Mouse (Mus musculus): ENCODE results near the gene Fmo4. TPM values are rescaled to one million over a fixed set of nuclear protein-coding genes. Genes with fewer than 3 reads are reported as not detected.

Gene Fmo4
- total RNA-seq (2014; rRNA removed) (14.4 and 16.2 TPM in 2 replicates), polyA plus RNA-seq (2012; rRNA removed) (7.7 and 8.1 TPM in 2 replicates)

- Histone ChIP-seq H3K27me3 (ENCODE audit: control insufficient read depth, insufficient read depth, low read length) (no peaks in the 10 kb centered on the region), H3K27ac (replicated peaks; ENCODE audit: insufficient read depth, low read depth, low read length) (peak within 1 kb of the TSS; percentile 53), H3K4me3 (ENCODE audit: insufficient read depth, low read depth, low read length) (peak within 1 kb of the TSS; percentile 74), H3K9ac (ENCODE audit: low read depth, low read length) (peak within 1 kb of the TSS; percentile 75), H3K36me3 (ENCODE audit: control insufficient read depth, insufficient read depth, low read length) (peaks cover 6% of the 10 kb centered on the region; the same call in 1 of the 2 replicates), H3K4me1 (ENCODE audit: control insufficient read depth, insufficient read depth, low read length) (peaks cover 11% of the 10 kb centered on the region; the same call in 1 of the 2 replicates), H3K79me2 (ENCODE audit: control insufficient read depth, insufficient read depth, low read length) (no peaks in the 10 kb centered on the region)
- 12% methylated on average over 8 of the region's 8 CpGs for WGBS
- peak; percentile 36 for TF ChIP-seq CTCF (IDR thresholded peaks at IDR 0.05; ENCODE audit: low read depth, low read length)
- TF ChIP-seq POLR2A (IDR thresholded peaks at IDR 0.05; ENCODE audit: extremely low read depth, insufficient read depth, low read length), result no peak
- peak; percentile 77 for DNase-seq (ENCODE audit: extremely low read depth, low read depth, low spot score)
These were observed at the start of gene Fmo4 for GRCm38 (mm10) chr1:162813836-162814156. TSS of gene Fmo4 (minus strand) at chr1:162813972.

GRCm38 (mm10) chr1:162862328-162862727, 48.6 kb upstream of the Fmo4 start:
- peak; percentile 48 for DNase-seq (ENCODE audit: extremely low read depth, low read depth, low spot score)
- Histone ChIP-seq H3K79me2 (ENCODE audit: control insufficient read depth, insufficient read depth, low read length) (peaks cover 3% of the 10 kb centered on the region; the same call in 1 of the 2 replicates), H3K27me3 (ENCODE audit: control insufficient read depth, insufficient read depth, low read length) (no peaks in the 10 kb centered on the region), H3K4me1 (ENCODE audit: control insufficient read depth, insufficient read depth, low read length) (peaks cover 40% of the 10 kb centered on the region), H3K27ac (replicated peaks; ENCODE audit: insufficient read depth, low read depth, low read length) (peak overlapping the region; percentile 80), H3K36me3 (ENCODE audit: control insufficient read depth, insufficient read depth, low read length) (peaks cover 4% of the 10 kb centered on the region; the same call in 1 of the 2 replicates), H3K9ac (ENCODE audit: low read depth, low read length) (peak overlapping the region; percentile 42), H3K4me3 (ENCODE audit: insufficient read depth, low read depth, low read length) (no peak overlapping the region; the same call in 1 of the 2 replicates)
- WGBS, result 19% methylated on average over 1 of the region's 1 CpGs
- TF ChIP-seq CTCF (IDR thresholded peaks at IDR 0.05; ENCODE audit: low read depth, low read length) (no peak), POLR2A (IDR thresholded peaks at IDR 0.05; ENCODE audit: extremely low read depth, insufficient read depth, low read length) (no peak)

- Histone ChIP-seq H3K27ac (replicated peaks; ENCODE audit: insufficient read depth, low read depth, low read length) (peak overlapping the region; percentile 54), H3K79me2 (ENCODE audit: control insufficient read depth, insufficient read depth, low read length) (peaks cover 3% of the 10 kb centered on the region; the same call in 1 of the 2 replicates), H3K4me1 (ENCODE audit: control insufficient read depth, insufficient read depth, low read length) (peaks cover 40% of the 10 kb centered on the region), H3K4me3 (ENCODE audit: insufficient read depth, low read depth, low read length) (no peak overlapping the region), H3K27me3 (ENCODE audit: control insufficient read depth, insufficient read depth, low read length) (no peaks in the 10 kb centered on the region), H3K36me3 (ENCODE audit: control insufficient read depth, insufficient read depth, low read length) (peaks cover 11% of the 10 kb centered on the region; the same call in 1 of the 2 replicates), H3K9ac (ENCODE audit: low read depth, low read length) (peak overlapping the region; percentile 15; the same call in 1 of the 2 replicates)
- WGBS, result 23% methylated on average over 9 of the region's 9 CpGs
- DNase-seq (ENCODE audit: extremely low read depth, low read depth, low spot score), result peak; percentile 90
- TF ChIP-seq POLR2A (IDR thresholded peaks at IDR 0.05; ENCODE audit: extremely low read depth, insufficient read depth, low read length) (no peak), CTCF (IDR thresholded peaks at IDR 0.05; ENCODE audit: low read depth, low read length) (no peak)
These were observed 46.3 kb upstream of the Fmo4 start for GRCm38 (mm10) chr1:162859996-162860605.

- WGBS, result 25% methylated on average over 10 of the region's 10 CpGs
- TF ChIP-seq CTCF (IDR thresholded peaks at IDR 0.05; ENCODE audit: low read depth, low read length) (no peak), POLR2A (IDR thresholded peaks at IDR 0.05; ENCODE audit: extremely low read depth, insufficient read depth, low read length) (no peak)
- DNase-seq (ENCODE audit: extremely low read depth, low read depth, low spot score), result no peak
- Histone ChIP-seq H3K4me3 (ENCODE audit: insufficient read depth, low read depth, low read length) (no peak overlapping the region), H3K9ac (ENCODE audit: low read depth, low read length) (peak overlapping the region; percentile 39; the same call in 1 of the 2 replicates), H3K27ac (replicated peaks; ENCODE audit: insufficient read depth, low read depth, low read length) (peak overlapping the region; percentile 23), H3K27me3 (ENCODE audit: control insufficient read depth, insufficient read depth, low read length) (no peaks in the 10 kb centered on the region), H3K4me1 (ENCODE audit: control insufficient read depth, insufficient read depth, low read length) (peaks cover 43% of the 10 kb centered on the region), H3K36me3 (ENCODE audit: control insufficient read depth, insufficient read depth, low read length) (peaks cover 11% of the 10 kb centered on the region; the same call in 1 of the 2 replicates), H3K79me2 (ENCODE audit: control insufficient read depth, insufficient read depth, low read length) (peaks cover 3% of the 10 kb centered on the region; the same call in 1 of the 2 replicates)
These were observed 45.8 kb upstream of the Fmo4 start for GRCm38 (mm10) chr1:162859545-162859976.

- H3K27me3 ChIP-seq (ENCODE audit: control insufficient read depth, insufficient read depth, low read length), result no peaks in the 10 kb centered on the region
- peaks cover 4% of the 10 kb centered on the region; the same call in 1 of the 2 replicates for H3K79me2 ChIP-seq (ENCODE audit: control insufficient read depth, insufficient read depth, low read length)
- H3K27ac ChIP-seq (replicated peaks; ENCODE audit: insufficient read depth, low read depth, low read length), result peak overlapping the region; percentile 68
- 15% methylated on average over 12 of the region's 12 CpGs for WGBS
- TF ChIP-seq CTCF (IDR thresholded peaks at IDR 0.05; ENCODE audit: low read depth, low read length) (no peak), POLR2A (IDR thresholded peaks at IDR 0.05; ENCODE audit: extremely low read depth, insufficient read depth, low read length) (no peak)
- H3K36me3 ChIP-seq (ENCODE audit: control insufficient read depth, insufficient read depth, low read length), result peaks cover 14% of the 10 kb centered on the region; the same call in 1 of the 2 replicates
- H3K4me1 ChIP-seq (ENCODE audit: control insufficient read depth, insufficient read depth, low read length), result peaks cover 45% of the 10 kb centered on the region
- peak; percentile 69 for DNase-seq (ENCODE audit: extremely low read depth, low read depth, low spot score)
- peak overlapping the region; percentile 60 for H3K9ac ChIP-seq (ENCODE audit: low read depth, low read length)
- H3K4me3 ChIP-seq (ENCODE audit: insufficient read depth, low read depth, low read length), result peak overlapping the region; percentile 35
These were observed 45.0 kb upstream of the Fmo4 start for GRCm38 (mm10) chr1:162858748-162859130.

Data from liver, adult 2 months (tissue).